14 mouse cellular contexts compared by ENCODE assay signal in the genomic region with DNA sequence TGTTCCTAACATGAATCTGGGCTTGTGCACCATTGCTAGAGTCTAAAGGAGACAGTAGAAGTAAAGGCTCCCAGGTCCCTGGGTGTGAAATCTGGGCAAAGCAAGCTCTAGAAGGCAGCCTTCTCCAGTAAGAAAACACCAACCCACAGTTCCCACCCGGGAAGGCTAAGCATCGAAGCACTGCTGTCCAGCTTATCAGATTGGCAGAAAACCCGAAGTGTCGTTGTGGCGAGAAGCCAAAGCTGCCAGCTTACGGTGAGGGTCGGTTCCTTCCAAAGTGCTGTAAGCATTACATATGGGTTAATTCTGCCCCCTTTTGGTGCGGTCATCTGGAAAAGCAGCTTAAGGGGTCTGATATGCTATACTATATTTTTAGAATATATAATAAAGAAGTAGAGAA. TPM values are rescaled to one million over a fixed set of nuclear protein-coding genes. Genes with fewer than 3 reads are reported as not detected.
DNase-seq lines count a peak whose midpoint lies in the region; ATAC-seq lines count a peak whose summit lies in the region.
"Had no signal": no experiment of that assay in that cellular context is flagged by ENCODE, and none has a peak within 500 bp of the region (broad histone marks: within the 10 kb centered on the region; RNA-seq: fewer than 3 reads in every experiment).

No protein-coding gene starts in this region.

- H3K4me1 ChIP-seq in kidney, embryonic 14.5 days (ENCODE audit: control insufficient read depth, insufficient read depth, low read length) = peaks cover 16% of the 10 kb centered on the region
- H3K4me1 ChIP-seq in embryonic facial prominence, embryonic 10.5 days = peaks cover 26% of the 10 kb centered on the region
- peaks cover 58% of the 10 kb centered on the region for H3K4me1 ChIP-seq in lung, embryonic 15.5 days

- no peaks in the 10 kb centered on the region for H3K27me3 ChIP-seq in kidney, embryonic 14.5 days (ENCODE audit: control insufficient read depth, insufficient read depth, low read length)
- H3K27me3 ChIP-seq in embryonic facial prominence, embryonic 10.5 days (replicated peaks; ENCODE audit: low read depth, poor library complexity, severe bottlenecking) = no peaks in the 10 kb centered on the region
- no peaks in the 10 kb centered on the region for H3K27me3 ChIP-seq in lung, embryonic 15.5 days
- H3K27me3 ChIP-seq: hindbrain, embryonic 12.5 days had no signal

- DNase-seq in kidney, adult 8-10 months = no peak
- peak; percentile 44 for DNase-seq in NIH3T3 (ENCODE audit: low read depth)
- DNase-seq in embryonic facial prominence, embryonic 10.5 days (ENCODE audit: low spot score) = no peak
- no peak for DNase-seq in gastrocnemius, postnatal 25 days
- no peak for DNase-seq in right cerebral cortex, adult 2 months (ENCODE audit: low spot score in 2 of 2)
- DNase-seq: cerebellum, adult 9-10 months; kidney, postnatal 10 days; liver; right cerebral cortex, postnatal 14 days had no signal

- no peaks in the 10 kb centered on the region for H3K36me3 ChIP-seq in kidney, embryonic 14.5 days (ENCODE audit: control insufficient read depth, insufficient read depth, low read length)
- H3K36me3 ChIP-seq in embryonic facial prominence, embryonic 10.5 days (replicated peaks) = no peaks in the 10 kb centered on the region
- H3K36me3 ChIP-seq in lung, embryonic 15.5 days = no peaks in the 10 kb centered on the region
- H3K36me3 ChIP-seq: hindbrain, embryonic 12.5 days had no signal

- no peak overlapping the region for H3K9ac ChIP-seq in kidney, embryonic 14.5 days (ENCODE audit: low read depth, low read length)
- H3K9ac ChIP-seq in lung, embryonic 15.5 days = no peak overlapping the region
- H3K9ac ChIP-seq: hindbrain, embryonic 12.5 days had no signal

- H3K27ac ChIP-seq in kidney, embryonic 14.5 days (ENCODE audit: low read depth, low read length) = peak overlapping the region; percentile 6; the same call in 1 of the 2 replicates
- H3K27ac ChIP-seq in embryonic facial prominence, embryonic 10.5 days (replicated peaks) = 0 out of 2 replicates have a peak overlapping the region, but pooled peaks have one; percentile 2
- H3K27ac ChIP-seq in lung, embryonic 15.5 days = peak overlapping the region; percentile 0; the same call in 1 of the 2 replicates
- H3K27ac ChIP-seq: hindbrain, embryonic 12.5 days had no signal

- no peak for ATAC-seq in kidney, embryonic 14.5 days (ENCODE audit: low FRiP score, low TSS enrichment)
- ATAC-seq in lung, embryonic 15.5 days (ENCODE audit: borderline replicate concordance, extremely low read depth, low FRiP score, low TSS enrichment) = no peak
- ATAC-seq in frontal cortex, adult (ENCODE audit: low TSS enrichment) = no peak

- H3K4me3 ChIP-seq in kidney, embryonic 14.5 days (ENCODE audit: low read length) = no peak overlapping the region
- no peak overlapping the region for H3K4me3 ChIP-seq in embryonic facial prominence, embryonic 10.5 days
- no peak overlapping the region for H3K4me3 ChIP-seq in lung, embryonic 15.5 days
- H3K4me3 ChIP-seq: hindbrain, embryonic 12.5 days; megakaryocyte, embryonic 14.5 days had no signal

- WGBS in kidney, embryonic 14.5 days = 52% methylated on average over 8 of the region's 8 CpGs
- WGBS in embryonic facial prominence, embryonic 10.5 days = 74% methylated on average over 8 of the region's 8 CpGs
- 15% methylated on average over 8 of the region's 8 CpGs for WGBS in lung, embryonic 15.5 days

- no peak overlapping the region for H3K4me2 ChIP-seq in kidney, embryonic 14.5 days (replicated peaks; ENCODE audit: low read depth, low read length)
- no peak overlapping the region for H3K4me2 ChIP-seq in lung, embryonic 15.5 days
- H3K4me2 ChIP-seq: hindbrain, embryonic 12.5 days had no signal

- no peaks in the 10 kb centered on the region for H3K9me3 ChIP-seq in kidney, embryonic 14.5 days (ENCODE audit: control insufficient read depth, low read length)
- H3K9me3 ChIP-seq in embryonic facial prominence, embryonic 10.5 days = no peaks in the 10 kb centered on the region
- no peaks in the 10 kb centered on the region for H3K9me3 ChIP-seq in lung, embryonic 15.5 days
- H3K9me3 ChIP-seq: hindbrain, embryonic 12.5 days; megakaryocyte, embryonic 14.5 days had no signal

RNA-seq across cellular contexts. Expression of a gene that starts 22.6 kb away (rescaled TPM):
- polyA plus RNA-seq in kidney, embryonic 14.5 days (2014; fragmentation: Nextera tagmentation; extraction: Ambion mirVana) = 29.4 and 44.4 TPM in 2 replicates
- polyA plus RNA-seq in embryonic facial prominence, embryonic 10.5 days (2016; fragmentation: Nextera tagmentation; extraction: Ambion mirVana) = 10.3 and 10.8 TPM in 2 replicates
- 37.8 and 42.8 TPM in 2 replicates for polyA plus RNA-seq in lung, embryonic 15.5 days (2015; fragmentation: Nextera tagmentation; extraction: Ambion mirVana)
- 10 to 100 TPM; 80.0 to 85.8 TPM for total RNA-seq in gastrocnemius, postnatal 25 days (2021)

RNA-seq across cellular contexts. Expression of a gene that starts 52.6 kb away (rescaled TPM):
- polyA plus RNA-seq in kidney, embryonic 14.5 days (2014; fragmentation: Nextera tagmentation; extraction: Ambion mirVana) = 196 and 253 TPM in 2 replicates
- 138 and 139 TPM in 2 replicates for polyA plus RNA-seq in embryonic facial prominence, embryonic 10.5 days (2016; fragmentation: Nextera tagmentation; extraction: Ambion mirVana)
- 193 and 203 TPM in 2 replicates for polyA plus RNA-seq in lung, embryonic 15.5 days (2015; fragmentation: Nextera tagmentation; extraction: Ambion mirVana)
- total RNA-seq in gastrocnemius, postnatal 25 days (2021) = 10 to 100 TPM in 1 of 2 experiments, 1 to 10 TPM in 1; 9.2 to 10.1 TPM
